Mouse (Mus musculus): ENCODE data around the gene Cln3. TPM values are rescaled to one million over a fixed set of nuclear protein-coding genes. Genes with fewer than 3 reads are reported as not detected.

Gene Cln3
- total RNA-seq (2012; rRNA removed) (20.7 and 21.9 TPM in 2 replicates), total RNA-seq (2014; rRNA removed) (19.1 and 19.2 TPM in 2 replicates), polyA plus RNA-seq (2012; ENCODE audit: insufficient read length, low read depth) (46.2 and 47.2 TPM in 2 replicates)

GRCm38 (mm10) chr7:126585717-126586116 is at the start of gene Cln3:
TSS of gene Cln3 (minus strand) at chr7:126585817.
- in situ Hi-C loops (cut with MboI; ENCODE audit: low pct_ligation_motif_present, low pct_unique_long_range_greater_than_20kb, low sequenced_read_pairs) = no loop called here
- dilution Hi-C loops (cut with MboI; ENCODE audit: extremely low pct_ligation_motif_present, extremely low pct_unique_long_range_greater_than_20kb, low sequenced_read_pairs) = no loop called here

GRCm38 (mm10) chr7:126635375-126635774 is 49.8 kb upstream of the Cln3 start:
- H3K27ac ChIP-seq (ENCODE audit: insufficient read depth, low read depth) = no peak overlapping the region
- no peaks in the 10 kb centered on the region; the same call in 1 of the 2 replicates for H3K79me2 ChIP-seq (replicated peaks; ENCODE audit: control insufficient read depth, extremely low read depth, insufficient read depth, poor library complexity, severe bottlenecking)
- no peaks in the 10 kb centered on the region for H3K4me1 ChIP-seq (ENCODE audit: control insufficient read depth in 1 of 2, insufficient read depth in 2 of 2)
- DNase-seq (ENCODE audit: extremely low read depth) = no peak
- TF ChIP-seq MAX (IDR thresholded peaks at IDR 0.05; ENCODE audit: low read length) = no peak
- TF ChIP-seq MAFK (IDR thresholded peaks at IDR 0.05; ENCODE audit: insufficient replicate concordance, low read length) = 0 out of 2 replicates have a peak, but pooled peaks have one; percentile 65
- no peak overlapping the region for H3K4me2 ChIP-seq (ENCODE audit: insufficient read depth, low read depth, poor library complexity, severe bottlenecking)
- no peak overlapping the region for H3K4me3 ChIP-seq (replicated peaks in 1 of 3; ENCODE audit: low read depth in 2 of 3, low read length in 2 of 3, poor library complexity in 1 of 3)
- in situ Hi-C loops (cut with MboI; ENCODE audit: low pct_ligation_motif_present, low pct_unique_long_range_greater_than_20kb, low sequenced_read_pairs) (no loop called here), dilution Hi-C loops (cut with MboI; ENCODE audit: extremely low pct_ligation_motif_present, extremely low pct_unique_long_range_greater_than_20kb, low sequenced_read_pairs) (no loop called here)
- H3K9ac ChIP-seq (ENCODE audit: insufficient read depth, low read depth) = no peak overlapping the region
- no peaks in the 10 kb centered on the region for H3K9me3 ChIP-seq (replicated peaks; ENCODE audit: low read length)
- H3K36me3 ChIP-seq (replicated peaks in 1 of 2; ENCODE audit: control insufficient read depth in 1 of 2, insufficient read depth in 1 of 2, low read length in 1 of 2) = no peaks in the 10 kb centered on the region
- H3K27me3 ChIP-seq (replicated peaks) = no peaks in the 10 kb centered on the region

More at GRCm38 (mm10) chr7:126585717-126586116, at the start of gene Cln3:
- no peak within 1 kb of the TSS; the same call in 1 of the 2 replicates for H3K9ac ChIP-seq (ENCODE audit: insufficient read depth, low read depth)
- peak within 1 kb of the TSS in 2 of 3 experiments; percentile 57 to 78 for H3K4me3 ChIP-seq (replicated peaks in 1 of 3; ENCODE audit: low read depth in 2 of 3, low read length in 2 of 3, poor library complexity in 1 of 3)
- H3K9me3 ChIP-seq (replicated peaks; ENCODE audit: low read length) = no peaks in the 10 kb centered on the region
- no peak within 1 kb of the TSS for H3K27ac ChIP-seq (ENCODE audit: insufficient read depth, low read depth)
- H3K79me2 ChIP-seq (replicated peaks; ENCODE audit: control insufficient read depth, extremely low read depth, insufficient read depth, poor library complexity, severe bottlenecking) = no peaks in the 10 kb centered on the region
- H3K27me3 ChIP-seq (replicated peaks) = no peaks in the 10 kb centered on the region
- no peak for DNase-seq (ENCODE audit: extremely low read depth)
- TF ChIP-seq SIN3A (IDR thresholded peaks at IDR 0.05; ENCODE audit: low read length) (no peak), POLR2A (IDR thresholded peaks at IDR 0.05; ENCODE audit: low read depth, low read length) (no peak), CHD1 (IDR thresholded peaks at IDR 0.05; ENCODE audit: low read depth, low read length) (no peak), KAT2A (IDR thresholded peaks at IDR 0.05; ENCODE audit: insufficient replicate concordance, low read length) (no peak), IRF4 (IDR thresholded peaks at IDR 0.05; ENCODE audit: low read depth, low read length) (no peak), RAD21 (IDR thresholded peaks at IDR 0.05; ENCODE audit: low read depth, low read length) (no peak), EP300 (IDR thresholded peaks at IDR 0.05; ENCODE audit: low read length) (no peak), MXI1 (IDR thresholded peaks at IDR 0.05; ENCODE audit: low read depth, low read length) (no peak), NELFE (IDR thresholded peaks at IDR 0.05; ENCODE audit: low read depth, low read length) (no peak), ZNF384 (IDR thresholded peaks at IDR 0.05; ENCODE audit: low read depth, low read length) (no peak), TCF12 (IDR thresholded peaks at IDR 0.05; ENCODE audit: low read depth, low read length) (no peak), BHLHE40 (IDR thresholded peaks at IDR 0.05; ENCODE audit: low read depth, low read length) (no peak), HCFC1 (IDR thresholded peaks at IDR 0.05; ENCODE audit: low read depth, low read length) (no peak)
- H3K36me3 ChIP-seq (replicated peaks in 1 of 2; ENCODE audit: control insufficient read depth in 1 of 2, insufficient read depth in 1 of 2, low read length in 1 of 2) = peaks cover 7 to 31% of the 10 kb centered on the region in 2 experiments
- H3K4me2 ChIP-seq (ENCODE audit: insufficient read depth, low read depth, poor library complexity, severe bottlenecking) = peak within 1 kb of the TSS; percentile 3
- H3K4me1 ChIP-seq (ENCODE audit: control insufficient read depth in 1 of 2, insufficient read depth in 2 of 2) = peaks cover 9 to 38% of the 10 kb centered on the region in 2 experiments; a peak in 3 of 4 replicates
